Mouse (Mus musculus) embryonic facial prominence, embryonic 15.5 days (tissue): ENCODE measurements at regions not wholly inside any gene's neighbourhood (a gene's known extent, or its start where the extent isn't known, plus 50 kb on each side); places are given as distances from the start of the nearest gene placed in this dataset.

Experiments
- ATAC-seq: fragments of 200-750 bp; cut with Nextera tagmentation; 2 replicates; pipeline ENCODE4 v1.8.0; 2017; ENCODE audit warnings: low read depth, moderate TSS enrichment; ENCODE audit not compliant: insufficient number of reproducible peaks, low FRiP score, low TSS enrichment
- H3K27ac ChIP-seq: fragments of 300-500 bp; sonication (generic); replicated peaks from 2 replicates; pipeline ENCODE4 v1.5.1; 2015; ENCODE audit warnings: mild to moderate bottlenecking, inconsistent platforms
- H3K27me3 ChIP-seq: fragments of 300-500 bp; sonication (generic); 2 replicates; pipeline ENCODE4 v1.6.1; 2015; ENCODE audit warnings: inconsistent platforms
- H3K36me3 ChIP-seq: fragments of 300-500 bp; sonication (generic); 2 replicates; pipeline ENCODE4 v1.6.1; 2015; ENCODE audit warnings: mild to moderate bottlenecking, inconsistent platforms
- H3K4me1 ChIP-seq: fragments of 300-500 bp; sonication (generic); 2 replicates; pipeline ENCODE4 v1.6.1; 2015; ENCODE audit warnings: inconsistent platforms
- H3K4me2 ChIP-seq: fragments of 300-500 bp; sonication (generic); replicated peaks from 2 replicates; pipeline ENCODE4 v1.6.1; 2015; ENCODE audit warnings: mild to moderate bottlenecking, inconsistent platforms
- H3K4me3 ChIP-seq: fragments of 300-500 bp; sonication (generic); replicated peaks from 2 replicates; pipeline ENCODE4 v1.5.1; 2015; ENCODE audit warnings: mild to moderate bottlenecking, inconsistent platforms
- H3K9ac ChIP-seq: fragments of 300-500 bp; sonication (generic); 2 replicates; pipeline ENCODE4 v1.6.1; 2015; ENCODE audit warnings: inconsistent platforms
- H3K9me3 ChIP-seq: fragments of 300-500 bp; sonication (generic); replicated peaks from 2 replicates; pipeline ENCODE4 v1.6.1; 2016; ENCODE audit warnings: inconsistent platforms
- WGBS: fragments of 180-500 bp; shearing (Covaris S2); methylation state at CpG from one replicate; pipeline ENCODE4 v1.1.7; 2015; 5-methylcytosine and 5-hydroxymethylcytosine counted together

DNA sequence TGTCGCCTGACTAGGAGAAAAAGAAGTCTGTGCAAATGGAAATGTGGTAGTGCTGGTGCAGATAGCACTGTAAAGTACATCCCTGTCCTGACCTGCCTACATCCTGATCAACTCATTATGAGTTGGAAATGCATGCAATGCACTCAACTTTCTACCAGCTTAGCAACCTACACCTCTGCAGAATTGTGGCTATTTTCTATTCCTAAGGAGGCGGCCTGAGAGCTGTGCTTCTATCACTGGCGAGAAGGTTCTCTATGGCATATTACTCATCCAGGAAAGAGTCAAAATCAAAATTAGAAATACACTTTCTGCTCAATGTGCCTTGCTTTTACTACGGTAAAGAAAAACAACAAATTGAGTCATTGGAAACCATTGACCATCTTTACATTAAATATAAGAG lies 685.4 kb upstream of the Kdm8 start:
- Histone ChIP-seq H3K4me3 (no peak overlapping the region), H3K27ac (no peak overlapping the region), H3K36me3 (no peaks in the 10 kb centered on the region), H3K9me3 (no peaks in the 10 kb centered on the region), H3K4me2 (no peak overlapping the region), H3K27me3 (no peaks in the 10 kb centered on the region), H3K4me1 (no peaks in the 10 kb centered on the region), H3K9ac (no peak overlapping the region)
- no peak for ATAC-seq
- 90% methylated on average over 4 of the region's 4 CpGs for WGBS

DNA sequence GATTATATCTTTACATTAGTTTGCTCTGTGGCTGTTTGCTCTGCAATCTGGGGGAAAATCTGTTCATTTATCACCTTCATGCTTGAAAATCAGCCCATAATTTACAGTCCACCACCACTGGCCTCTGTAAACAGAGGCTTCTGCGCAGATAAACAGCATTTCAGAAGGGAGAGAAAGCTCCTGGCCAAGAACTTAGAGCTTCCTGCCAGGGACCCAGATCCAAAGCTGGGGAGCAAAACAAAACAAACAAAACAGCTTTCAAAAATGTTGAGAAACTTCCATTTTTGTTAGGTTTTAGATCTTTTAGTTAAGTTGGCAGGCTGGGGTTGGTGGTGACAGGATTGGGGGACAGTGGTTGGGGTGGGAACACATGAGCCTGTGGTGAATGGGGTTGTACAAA lies 666.7 kb upstream of the Kdm8 start:
- Histone ChIP-seq H3K9ac (no peak overlapping the region), H3K27ac (no peak overlapping the region), H3K4me3 (no peak overlapping the region), H3K9me3 (no peaks in the 10 kb centered on the region), H3K36me3 (no peaks in the 10 kb centered on the region), H3K27me3 (no peaks in the 10 kb centered on the region), H3K4me1 (no peaks in the 10 kb centered on the region), H3K4me2 (no peak overlapping the region)
- ATAC-seq: no peak
- 75% methylated on average over 1 of the region's 1 CpGs for WGBS

DNA sequence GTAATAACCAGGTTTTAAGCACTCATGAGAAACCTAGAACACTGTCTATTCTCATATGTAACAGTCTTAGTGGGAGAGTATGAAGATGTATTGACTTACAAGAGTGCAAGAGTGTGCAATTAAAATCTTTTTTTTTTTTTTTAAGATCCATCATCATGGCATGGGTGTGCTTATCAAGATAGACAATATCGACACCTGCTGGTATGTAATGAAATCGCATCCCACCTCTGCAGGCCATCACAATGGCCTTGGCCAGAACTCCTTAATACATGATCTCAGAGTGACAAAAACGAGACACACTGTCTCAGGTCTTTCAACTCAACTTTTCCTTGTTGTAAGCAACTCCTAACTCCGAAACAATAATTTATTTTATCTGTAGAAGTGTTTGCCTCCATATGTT lies 661.7 kb upstream of the Kdm8 start:
- no peaks in the 10 kb centered on the region for H3K4me1 ChIP-seq
- H3K27me3 ChIP-seq: no peaks in the 10 kb centered on the region
- no peak overlapping the region for H3K9ac ChIP-seq
- no peak overlapping the region for H3K4me3 ChIP-seq
- H3K27ac ChIP-seq: no peak overlapping the region
- H3K36me3 ChIP-seq: no peaks in the 10 kb centered on the region
- no peaks in the 10 kb centered on the region for H3K9me3 ChIP-seq
- WGBS: 51% methylated on average over 4 of the region's 4 CpGs
- no peak overlapping the region for H3K4me2 ChIP-seq
- no peak for ATAC-seq

DNA sequence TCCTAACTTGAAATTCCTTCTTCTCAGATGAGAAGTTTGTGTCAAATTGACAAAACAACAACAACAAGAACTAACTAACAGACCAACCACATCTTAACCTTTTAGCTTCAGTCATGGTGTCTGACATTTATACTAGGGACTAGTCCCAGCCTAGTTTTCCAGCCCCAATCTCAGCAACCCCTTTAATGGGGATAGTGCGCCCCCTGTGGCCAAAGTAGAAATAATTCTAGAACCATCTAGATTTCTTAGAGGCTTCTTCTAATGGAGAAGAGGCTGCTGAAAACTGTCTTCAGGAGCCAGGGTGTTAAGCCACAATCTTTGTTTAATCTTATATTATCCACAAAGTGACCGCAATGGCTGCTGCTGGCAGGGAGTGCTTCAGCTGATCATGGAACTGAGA lies 659.5 kb upstream of the Kdm8 start:
- Histone ChIP-seq H3K4me2 (no peak overlapping the region), H3K9ac (no peak overlapping the region), H3K36me3 (no peaks in the 10 kb centered on the region), H3K27me3 (no peaks in the 10 kb centered on the region), H3K4me3 (no peak overlapping the region), H3K9me3 (no peaks in the 10 kb centered on the region), H3K27ac (no peak overlapping the region), H3K4me1 (no peaks in the 10 kb centered on the region)
- WGBS: 73% methylated on average over 2 of the region's 2 CpGs
- ATAC-seq: no peak

DNA sequence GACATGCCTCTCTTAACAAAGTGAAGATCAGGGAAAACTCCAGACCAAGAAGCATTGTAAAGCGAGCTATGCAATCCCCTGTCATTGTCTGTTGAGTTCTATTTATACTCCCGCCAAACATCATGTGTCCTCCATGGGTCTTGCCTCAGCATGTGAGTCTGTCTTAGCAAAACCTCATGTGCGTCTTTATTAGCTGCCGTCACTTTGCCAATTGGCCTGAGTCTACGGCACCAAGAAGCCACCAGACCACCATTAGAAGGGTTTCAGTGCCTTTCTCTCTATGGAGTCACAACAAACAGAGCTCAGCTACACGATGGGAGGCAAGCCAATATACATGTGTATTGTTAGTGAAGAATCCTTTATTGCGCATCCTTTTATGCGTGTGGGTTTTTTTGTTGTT lies 658.6 kb upstream of the Kdm8 start:
- Histone ChIP-seq H3K4me1 (no peaks in the 10 kb centered on the region), H3K27ac (no peak overlapping the region), H3K27me3 (no peaks in the 10 kb centered on the region), H3K9ac (no peak overlapping the region), H3K4me3 (no peak overlapping the region), H3K36me3 (no peaks in the 10 kb centered on the region), H3K9me3 (no peaks in the 10 kb centered on the region), H3K4me2 (no peak overlapping the region)
- no peak for ATAC-seq
- 84% methylated on average over 8 of the region's 8 CpGs for WGBS

DNA sequence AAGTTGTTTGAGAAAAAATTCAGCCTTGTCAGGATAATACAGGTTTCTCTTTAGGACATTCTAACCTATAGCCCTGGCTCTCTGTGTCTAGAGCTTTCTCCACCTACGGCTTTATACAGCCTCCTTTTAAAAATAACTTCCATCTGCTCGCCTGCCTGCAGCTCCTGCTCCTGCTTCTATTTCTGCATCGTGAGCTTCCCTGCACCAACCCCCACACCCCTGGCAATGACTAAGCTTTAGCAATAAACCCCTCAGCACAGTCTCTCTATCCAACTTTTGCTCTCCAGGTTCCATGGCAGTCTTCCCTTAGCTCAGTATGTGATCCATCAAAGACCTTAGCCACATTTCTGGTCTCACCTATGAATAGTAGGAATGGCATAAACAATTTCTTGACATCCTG lies 655.7 kb upstream of the Kdm8 start:
- Histone ChIP-seq H3K4me1 (no peaks in the 10 kb centered on the region), H3K9me3 (no peaks in the 10 kb centered on the region), H3K9ac (no peak overlapping the region), H3K4me3 (no peak overlapping the region), H3K27ac (no peak overlapping the region), H3K36me3 (no peaks in the 10 kb centered on the region), H3K4me2 (no peak overlapping the region), H3K27me3 (no peaks in the 10 kb centered on the region)
- WGBS: 63% methylated on average over 3 of the region's 3 CpGs
- no peak for ATAC-seq

DNA sequence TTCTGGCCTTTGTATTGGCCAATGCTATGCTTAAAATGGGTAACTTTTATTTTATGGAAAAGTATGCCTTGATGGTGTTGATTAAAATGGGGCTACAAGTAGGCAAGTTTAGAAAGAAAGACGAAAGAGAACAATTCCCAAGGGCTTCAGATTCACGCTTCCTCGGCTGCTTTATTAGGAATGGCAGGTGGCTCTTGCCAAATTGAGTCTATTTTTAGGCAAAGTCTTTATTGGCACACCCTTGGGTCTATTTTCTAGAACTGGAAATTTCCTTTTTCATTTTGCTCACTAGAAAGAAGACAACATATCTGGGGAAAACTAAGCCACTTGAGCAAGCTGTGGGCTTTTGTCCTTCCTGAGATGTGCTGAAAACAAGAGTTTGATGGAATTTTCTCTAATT lies 641.4 kb upstream of the Kdm8 start:
- no peak overlapping the region for H3K4me2 ChIP-seq
- no peak overlapping the region for H3K4me3 ChIP-seq
- no peaks in the 10 kb centered on the region for H3K9me3 ChIP-seq
- no peaks in the 10 kb centered on the region for H3K36me3 ChIP-seq
- 73% methylated on average over 3 of the region's 3 CpGs for WGBS
- no peak overlapping the region for H3K27ac ChIP-seq
- no peak for ATAC-seq
- no peaks in the 10 kb centered on the region for H3K27me3 ChIP-seq
- H3K9ac ChIP-seq: no peak overlapping the region
- no peaks in the 10 kb centered on the region for H3K4me1 ChIP-seq

DNA sequence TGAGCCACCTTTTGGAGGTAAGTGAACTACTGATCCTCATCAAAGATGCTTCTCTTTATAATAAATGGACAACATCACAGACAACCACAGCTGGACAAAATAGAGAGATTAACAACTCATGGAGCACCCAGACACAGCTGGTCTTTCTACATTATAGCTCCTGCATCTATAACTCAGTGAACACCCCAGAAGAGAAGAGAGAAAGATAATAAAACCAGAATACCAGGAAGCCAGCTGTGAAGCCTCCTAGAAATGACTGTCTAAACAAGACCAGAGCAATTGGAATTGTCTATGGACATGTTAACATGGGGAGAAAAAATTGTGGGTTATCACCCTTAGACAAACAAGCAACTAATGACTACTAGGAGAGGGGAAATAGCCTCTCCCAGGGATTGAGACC lies 609.8 kb upstream of the Kdm8 start:
- no peak overlapping the region for H3K4me2 ChIP-seq
- ATAC-seq: no peak
- no peaks in the 10 kb centered on the region for H3K9me3 ChIP-seq
- no peaks in the 10 kb centered on the region for H3K4me1 ChIP-seq
- H3K4me3 ChIP-seq: no peak overlapping the region
- H3K36me3 ChIP-seq: no peaks in the 10 kb centered on the region
- no peak overlapping the region for H3K9ac ChIP-seq
- no peak overlapping the region for H3K27ac ChIP-seq
- no peaks in the 10 kb centered on the region for H3K27me3 ChIP-seq

DNA sequence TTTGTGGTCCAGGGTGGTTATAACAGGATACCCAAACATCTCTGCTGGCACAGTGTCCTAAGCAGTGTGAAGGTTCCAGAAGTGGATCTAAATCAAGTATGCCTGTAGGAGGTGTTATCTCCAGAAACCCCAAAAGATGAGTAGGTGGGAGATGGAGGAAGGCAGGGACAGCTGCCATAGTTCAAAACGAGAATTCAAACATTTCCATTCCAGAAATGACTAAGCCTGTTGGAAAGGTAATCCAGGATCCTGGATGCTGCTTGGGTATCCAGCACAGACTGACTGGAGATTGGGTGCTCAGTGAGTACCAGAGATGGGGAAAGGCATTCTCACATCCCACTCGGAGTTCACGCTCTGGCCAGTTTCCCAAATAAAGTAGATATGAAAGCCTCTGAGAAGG lies 607.9 kb upstream of the Kdm8 start:
- 84% methylated on average over 3 of the region's 3 CpGs for WGBS
- H3K9me3 ChIP-seq: no peaks in the 10 kb centered on the region
- H3K9ac ChIP-seq: no peak overlapping the region
- H3K27ac ChIP-seq: no peak overlapping the region
- no peaks in the 10 kb centered on the region for H3K36me3 ChIP-seq
- H3K27me3 ChIP-seq: no peaks in the 10 kb centered on the region
- H3K4me3 ChIP-seq: no peak overlapping the region
- no peaks in the 10 kb centered on the region for H3K4me1 ChIP-seq
- no peak for ATAC-seq
- no peak overlapping the region for H3K4me2 ChIP-seq

DNA sequence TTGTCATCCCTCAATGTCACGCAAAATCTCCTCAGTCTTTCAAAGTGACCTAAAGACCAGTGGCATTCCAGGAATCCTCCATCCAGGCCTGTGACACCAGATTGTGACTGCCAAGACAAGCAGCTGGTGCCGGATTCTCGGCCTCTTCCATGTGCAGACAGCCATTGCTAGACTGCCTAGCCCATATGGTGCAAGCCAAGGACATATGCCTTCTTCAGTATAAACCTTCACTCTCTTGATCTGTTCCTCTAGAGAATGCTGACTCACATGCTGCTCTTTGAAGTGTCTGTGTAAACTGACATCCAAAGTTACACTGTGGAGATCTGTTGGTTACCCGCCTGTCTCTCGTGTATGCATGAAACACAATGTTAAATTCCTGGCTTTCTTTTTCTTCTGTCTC lies 589.4 kb upstream of the Kdm8 start:
- H3K4me3 ChIP-seq: no peak overlapping the region
- 65% methylated on average over 5 of the region's 5 CpGs for WGBS
- H3K9me3 ChIP-seq: no peaks in the 10 kb centered on the region
- H3K27ac ChIP-seq: no peak overlapping the region
- no peak overlapping the region for H3K9ac ChIP-seq
- no peaks in the 10 kb centered on the region for H3K36me3 ChIP-seq
- H3K4me2 ChIP-seq: no peak overlapping the region
- H3K27me3 ChIP-seq: no peaks in the 10 kb centered on the region
- ATAC-seq: no peak
- H3K4me1 ChIP-seq: 0 out of 2 replicates have a peak, but pooled peaks cover 3% of the 10 kb centered on the region

DNA sequence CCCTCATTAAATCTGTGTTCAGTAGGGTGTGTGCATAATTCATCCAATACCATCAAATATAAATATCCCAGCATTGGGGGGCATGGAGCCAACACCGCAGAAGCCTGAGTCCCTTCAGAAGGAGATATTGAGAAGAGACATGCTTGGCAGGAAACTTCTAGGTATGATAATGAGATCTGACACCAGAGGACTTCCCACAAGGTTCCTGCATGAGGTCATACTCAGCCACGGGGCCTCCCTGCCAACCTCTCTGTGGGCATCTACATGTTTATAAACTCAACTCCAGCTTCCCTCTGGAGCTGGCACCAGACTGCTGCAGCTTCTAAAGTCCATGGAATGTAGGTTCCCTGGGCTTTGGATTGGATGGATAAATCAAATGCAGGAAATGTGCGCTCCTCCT lies 587.4 kb upstream of the Kdm8 start:
- Histone ChIP-seq H3K36me3 (no peaks in the 10 kb centered on the region), H3K4me3 (no peak overlapping the region), H3K4me2 (no peak overlapping the region), H3K27ac (no peak overlapping the region), H3K9me3 (no peaks in the 10 kb centered on the region), H3K4me1 (0 out of 2 replicates have a peak, but pooled peaks cover 3% of the 10 kb centered on the region), H3K27me3 (no peaks in the 10 kb centered on the region), H3K9ac (no peak overlapping the region)
- WGBS: 71% methylated on average over 3 of the region's 3 CpGs
- no peak for ATAC-seq

DNA sequence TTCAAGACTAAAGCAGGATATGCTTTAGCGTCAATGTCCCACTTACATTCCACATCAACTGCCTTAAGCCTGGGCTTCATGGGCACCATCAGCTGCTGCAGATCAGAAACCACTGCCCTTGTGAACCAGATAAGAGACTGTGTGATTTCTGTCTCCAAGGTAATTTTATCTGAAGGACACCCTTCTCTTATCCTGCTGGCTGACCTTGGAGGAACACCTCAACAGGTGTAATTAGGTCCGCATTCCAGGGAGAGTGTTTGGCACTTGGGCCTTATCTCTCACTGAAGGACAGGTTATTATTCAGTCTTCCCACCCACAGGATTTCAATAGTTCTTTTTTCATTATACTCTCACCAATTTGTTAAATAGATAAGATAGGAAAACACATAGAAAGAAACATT lies 583.1 kb upstream of the Kdm8 start:
- ATAC-seq: no peak
- H3K4me1 ChIP-seq: 0 out of 2 replicates have a peak, but pooled peaks cover 3% of the 10 kb centered on the region
- no peak overlapping the region for H3K4me3 ChIP-seq

More for the DNA sequence above, 583.1 kb upstream of the Kdm8 start:
- WGBS: 91% methylated on average over 2 of the region's 2 CpGs
- no peaks in the 10 kb centered on the region for H3K9me3 ChIP-seq
- H3K27ac ChIP-seq: no peak overlapping the region
- H3K4me2 ChIP-seq: no peak overlapping the region
- no peak overlapping the region for H3K9ac ChIP-seq
- H3K27me3 ChIP-seq: no peaks in the 10 kb centered on the region
- no peaks in the 10 kb centered on the region for H3K36me3 ChIP-seq
